Mouse (Mus musculus): ENCODE results near the gene Slc1a1. TPM values are rescaled to one million over a fixed set of nuclear protein-coding genes. Genes with fewer than 3 reads are reported as not detected.

Gene Slc1a1
- polyA plus RNA-seq, 1 experiment from 2014 or later = 44.7 TPM

GRCm38 (mm10) chr19:28963113-28963512 lies 128.3 kb downstream of the Slc1a1 start:
- H3K9ac ChIP-seq (replicated peaks; ENCODE audit: low read depth, low read length) = no peak overlapping the region; the same call in 1 of the 2 replicates
- H3K4me2 ChIP-seq (ENCODE audit: low read length) = peak overlapping the region; percentile 88
- H3K4me3 ChIP-seq (replicated peaks; ENCODE audit: low read length) = peak overlapping the region; percentile 94
- no peaks in the 10 kb centered on the region for H3K9me3 ChIP-seq (ENCODE audit: control insufficient read depth, low read length)
- WGBS = 21% methylated on average over 3 of the region's 3 CpGs
- ATAC-seq = no peak
- H3K36me3 ChIP-seq (ENCODE audit: control insufficient read depth, insufficient read depth) = no peaks in the 10 kb centered on the region
- no peaks in the 10 kb centered on the region for H3K27me3 ChIP-seq (replicated peaks; ENCODE audit: control insufficient read depth, insufficient read depth, low read length)
- peak overlapping the region; percentile 89 for H3K27ac ChIP-seq (ENCODE audit: low read length)
- H3K4me1 ChIP-seq (replicated peaks; ENCODE audit: control insufficient read depth, insufficient read depth, low read length) = peaks cover 23% of the 10 kb centered on the region

- no peak for ATAC-seq
- WGBS = 1% methylated on average over 4 of the region's 4 CpGs
- H3K27ac ChIP-seq (ENCODE audit: low read length) = peak overlapping the region; percentile 89
Measured at GRCm38 (mm10) chr19:28963513-28963841, 128.6 kb downstream of the Slc1a1 start.

More at GRCm38 (mm10) chr19:28963513-28963841, 128.6 kb downstream of the Slc1a1 start:
- Histone ChIP-seq H3K36me3 (ENCODE audit: control insufficient read depth, insufficient read depth) (no peaks in the 10 kb centered on the region), H3K4me2 (ENCODE audit: low read length) (peak overlapping the region; percentile 88), H3K4me3 (replicated peaks; ENCODE audit: low read length) (peak overlapping the region; percentile 94), H3K4me1 (replicated peaks; ENCODE audit: control insufficient read depth, insufficient read depth, low read length) (peaks cover 23% of the 10 kb centered on the region), H3K9ac (replicated peaks; ENCODE audit: low read depth, low read length) (peak overlapping the region; percentile 90), H3K27me3 (replicated peaks; ENCODE audit: control insufficient read depth, insufficient read depth, low read length) (no peaks in the 10 kb centered on the region), H3K9me3 (ENCODE audit: control insufficient read depth, low read length) (no peaks in the 10 kb centered on the region)

Other genes starting within 250 kb of the Slc1a1 start
- 0.32 and 1.4 TPM in 2 replicates for gene Glis3, start 155.0 kb upstream of the Slc1a1 start, polyA plus RNA-seq (2015; fragmentation: Nextera tagmentation; extraction: Ambion mirVana)
- gene Plpp6, start 128.9 kb downstream of the Slc1a1 start, polyA plus RNA-seq (2015; fragmentation: Nextera tagmentation; extraction: Ambion mirVana) = 8.6 and 8.9 TPM in 2 replicates
- 2.5 and 3.4 TPM in 2 replicates for gene 4430402I18Rik, start 132.8 kb downstream of the Slc1a1 start, polyA plus RNA-seq (2015; fragmentation: Nextera tagmentation; extraction: Ambion mirVana)
- 56.6 and 57.6 TPM in 2 replicates for gene Cdc37l1, start 155.3 kb downstream of the Slc1a1 start, polyA plus RNA-seq (2015; fragmentation: Nextera tagmentation; extraction: Ambion mirVana)
- 68.9 and 83.1 TPM in 2 replicates for gene Ak3, start 212.9 kb downstream of the Slc1a1 start, polyA plus RNA-seq (2015; fragmentation: Nextera tagmentation; extraction: Ambion mirVana)